Mouse (Mus musculus) macrophage (primary cell): Measurements from ENCODE around the gene Npas4. TPM values are rescaled to one million over a fixed set of nuclear protein-coding genes. Genes with fewer than 3 reads are reported as not detected.
"Not testable (repeated sequence)": the region's sequence is repeated elsewhere in the genome, so short reads cannot be mapped to it uniquely, and the experiment has no call there.

ENCODE experiments used
- H3K27ac ChIP-seq: fragments of 350-480 bp; formaldehyde crosslinking; 2 replicates; pipeline ENCODE4 v1.9.0; 2021
- H3K36me3 ChIP-seq: fragments of 350-480 bp; formaldehyde crosslinking; 2 replicates; pipeline ENCODE4 v1.9.0; 2021; ENCODE audit errors: inconsistent target
- H3K4me3 ChIP-seq: fragments of 350-480 bp; formaldehyde crosslinking; 2 replicates; pipeline ENCODE4 v1.9.0; 2021; ENCODE audit errors: inconsistent target
- H3K79me2 ChIP-seq: fragments of 350-480 bp; formaldehyde crosslinking; 2 replicates; pipeline ENCODE4 v1.9.0; 2021; ENCODE audit errors: inconsistent target
- WGBS: methylation state at CpG from one replicate; pipeline ENCODE4 v1.1.7; 2026; ENCODE audit warnings: inconsistent platforms; ENCODE audit not compliant: missing documents; 5-methylcytosine and 5-hydroxymethylcytosine counted together
- polyA plus RNA-seq: library from polyadenylated mRNA; stranded (reverse); fragments of 250-400 nt; gene quantifications from 3 replicates; pipeline ENCODE4 v1.2.4, GENCODE M21; 2018; ENCODE audit warnings: inconsistent platforms

The Npas4 gene
- polyA plus RNA-seq, 1 experiment from 2014 or later, result 0.32 TPM

GRCm38 (mm10) chr19:4961928-4962601, 28.1 kb downstream of the Npas4 start, which contains the start of gene Mrpl11:
Gene Mrpl11 (plus strand): TSS chr19:4962147.
- no peaks in the 10 kb centered on the region for H3K79me2 ChIP-seq
- peak within 1 kb of the TSS; percentile 78 for H3K27ac ChIP-seq
- peak within 1 kb of the TSS; percentile 80 for H3K4me3 ChIP-seq
- H3K36me3 ChIP-seq, result peaks cover 26% of the 10 kb centered on the region; the same call in 1 of the 2 replicates
- 1% methylated on average over 34 of the region's 34 CpGs for WGBS

GRCm38 (mm10) chr19:4948641-4949040, 41.5 kb downstream of the Npas4 start:
- H3K4me3 ChIP-seq, H3K27ac ChIP-seq, H3K79me2 ChIP-seq, H3K36me3 ChIP-seq: not testable (repeated sequence)
- WGBS, result 92% methylated on average over 5 of the region's 9 CpGs

GRCm38 (mm10) chr19:4945540-4945939, 44.6 kb downstream of the Npas4 start:
- WGBS, result 48% methylated on average over 6 of the region's 6 CpGs
- no peaks in the 10 kb centered on the region for H3K36me3 ChIP-seq
- H3K27ac ChIP-seq, result no peak overlapping the region
- H3K79me2 ChIP-seq, result no peaks in the 10 kb centered on the region
- H3K4me3 ChIP-seq, result no peak overlapping the region

- no peaks in the 10 kb centered on the region for H3K36me3 ChIP-seq
- no peak overlapping the region for H3K27ac ChIP-seq
- no peaks in the 10 kb centered on the region for H3K79me2 ChIP-seq
- 10% methylated on average over 13 of the region's 13 CpGs for WGBS
- peak overlapping the region; percentile 25 for H3K4me3 ChIP-seq
Observed at GRCm38 (mm10) chr19:4943253-4943588, 46.9 kb downstream of the Npas4 start.

- H3K79me2 ChIP-seq, result no peaks in the 10 kb centered on the region
- peak within 1 kb of the TSS; percentile 25 for H3K4me3 ChIP-seq
- no peak within 1 kb of the TSS for H3K27ac ChIP-seq
- H3K36me3 ChIP-seq, result no peaks in the 10 kb centered on the region
- WGBS, result 3% methylated on average over 50 of the region's 55 CpGs
Observed at GRCm38 (mm10) chr19:4942551-4943252, 47.4 kb downstream of the Npas4 start, which contains the start of gene Peli3. Gene Peli3 (minus strand): TSS chr19:4943127.

- 63% methylated on average over 17 of the region's 17 CpGs for WGBS
- Histone ChIP-seq H3K27ac (no peak overlapping the region), H3K79me2 (no peaks in the 10 kb centered on the region), H3K36me3 (no peaks in the 10 kb centered on the region), H3K4me3 (no peak overlapping the region)
Observed at GRCm38 (mm10) chr19:4937444-4938310, 52.4 kb downstream of the Npas4 start.

GRCm38 (mm10) chr19:4936896-4937295, 53.2 kb downstream of the Npas4 start:
- WGBS, result 89% methylated on average over 2 of the region's 2 CpGs
- no peak overlapping the region for H3K27ac ChIP-seq
- no peak overlapping the region for H3K4me3 ChIP-seq
- no peaks in the 10 kb centered on the region for H3K79me2 ChIP-seq
- no peaks in the 10 kb centered on the region for H3K36me3 ChIP-seq

Other genes with a start within 250 kb of the Npas4 start
- 5.4 to 7.3 TPM (median 5.9 TPM) in 3 replicates for gene Rbm4b, start 233.8 kb downstream of the Npas4 start, polyA plus RNA-seq
- 12.7 to 21.9 TPM (median 16.4 TPM) in 3 replicates for gene Rbm4, start 196.4 kb downstream of the Npas4 start, polyA plus RNA-seq
- gene Gm21992, start 178.7 kb downstream of the Npas4 start, polyA plus RNA-seq, result 1.3 to 5.1 TPM (median 3.4 TPM) in 3 replicates
- 10.2 to 18.9 TPM (median 15.8 TPM) in 3 replicates for gene Rbm14, start 178.7 kb downstream of the Npas4 start, polyA plus RNA-seq
- 17.8 to 37.0 TPM (median 27.6 TPM) in 3 replicates for gene Ccs, start 151.0 kb downstream of the Npas4 start, polyA plus RNA-seq
- 0.07 to 0.10 TPM in 2 of 3 replicates, not detected in the other for gene Ccdc87, start 150.9 kb downstream of the Npas4 start, polyA plus RNA-seq
- 5.4 to 22.4 TPM (median 9.6 TPM) in 3 replicates for gene Ctsf, start 135.2 kb downstream of the Npas4 start, polyA plus RNA-seq
- gene Actn3, start 112.4 kb downstream of the Npas4 start, polyA plus RNA-seq, result not detected in 3 replicates
- 13.7 to 17.2 TPM (median 17.1 TPM) in 3 replicates for gene Zdhhc24, start 111.6 kb downstream of the Npas4 start, polyA plus RNA-seq
- gene Bbs1, start 83.7 kb downstream of the Npas4 start, polyA plus RNA-seq, result 0.58 to 1.1 TPM (median 1.0 TPM) in 3 replicates
- 28.6 to 57.3 TPM (median 47.9 TPM) in 3 replicates for gene Dpp3, start 62.0 kb downstream of the Npas4 start, polyA plus RNA-seq
- gene Peli3, start 47.2 kb downstream of the Npas4 start, polyA plus RNA-seq, result 0.82 to 2.1 TPM (median 1.7 TPM) in 3 replicates
- 30.6 to 71.3 TPM (median 40.0 TPM) in 3 replicates for gene Mrpl11, start 28.2 kb downstream of the Npas4 start, polyA plus RNA-seq
- gene Slc29a2, start 33.5 kb upstream of the Npas4 start, polyA plus RNA-seq, result 0.75 to 2.2 TPM (median 0.76 TPM) in 3 replicates
- gene B4gat1, start 48.5 kb upstream of the Npas4 start, polyA plus RNA-seq, result 12.6 to 23.0 TPM (median 17.7 TPM) in 3 replicates
- gene AC124502.3, start 48.6 kb upstream of the Npas4 start, polyA plus RNA-seq, result 0.76 to 2.0 TPM (median 0.80 TPM) in 3 replicates
- 61.2 to 78.9 TPM (median 63.9 TPM) in 3 replicates for gene Brms1, start 51.0 kb upstream of the Npas4 start, polyA plus RNA-seq
- gene Rin1, start 60.2 kb upstream of the Npas4 start, polyA plus RNA-seq, result 0.08 to 0.37 TPM (median 0.11 TPM) in 3 replicates
- not detected in 3 replicates for gene Cd248, start 77.8 kb upstream of the Npas4 start, polyA plus RNA-seq
- gene Tmem151a, start 95.2 kb upstream of the Npas4 start, polyA plus RNA-seq, result 0.04 to 0.26 TPM (median 0.06 TPM) in 3 replicates
- gene Yif1a, start 98.2 kb upstream of the Npas4 start, polyA plus RNA-seq, result 32.3 to 57.6 TPM (median 51.7 TPM) in 3 replicates
- 0.28 TPM in 1 of 3 replicates, not detected in the others for gene Cnih2, start 108.2 kb upstream of the Npas4 start, polyA plus RNA-seq
- gene Rab1b, start 116.8 kb upstream of the Npas4 start, polyA plus RNA-seq, result 120 to 188 TPM (median 152 TPM) in 3 replicates
- 9.0 to 14.1 TPM (median 10.4 TPM) in 3 replicates for gene Klc2, start 128.2 kb upstream of the Npas4 start, polyA plus RNA-seq